Mouse (Mus musculus) mammary gland, adult 2 months (tissue): ENCODE results near the gene Eloa. TPM values are rescaled to one million over a fixed set of nuclear protein-coding genes. Genes with fewer than 3 reads are reported as not detected.

Experiments used
- polyA plus RNA-seq: library from polyadenylated mRNA; depleted of rRNA; stranded (reverse); fragments of >200 nt; gene quantifications from 2 replicates; pipeline ENCODE4 v1.2.3, GENCODE M21; 2012; ENCODE audit warnings: low replicate concordance; rRNA removed

Eloa gene
- 8.3 and 21.4 TPM in 2 replicates for polyA plus RNA-seq

GRCm38 (mm10) chr4:136021549-136022047 is at the start of gene Eloa:
Gene Eloa, minus strand, starts transcription at chr4:136021763.

GRCm38 (mm10) chr4:136053247-136053596 is 31.7 kb upstream of the Eloa start, which contains the start of gene Rpl11:
Gene Rpl11, minus strand, starts transcription at chr4:136053428.

GRCm38 (mm10) chr4:135986943-135987710 is 34.4 kb downstream of the Eloa start, which contains the start of gene Pithd1:
Gene Pithd1, minus strand, starts transcription at chr4:135987264.

GRCm38 (mm10) chr4:135972556-135972906 is 49.0 kb downstream of the Eloa start, which contains the start of gene Lypla2:
Gene Lypla2, minus strand, starts transcription at chr4:135972626.

GRCm38 (mm10) chr4:135963457-135964193 is 57.9 kb downstream of the Eloa start, which contains the start of gene Gale:
Gene Gale, plus strand, starts transcription at chr4:135963727.

Other genes with a start within 250 kb of the Eloa start
- gene Srsf10, start 166.0 kb downstream of the Eloa start, polyA plus RNA-seq = 46.7 and 110 TPM in 2 replicates
- gene Pnrc2, start 147.9 kb downstream of the Eloa start, polyA plus RNA-seq = 12.9 and 19.8 TPM in 2 replicates
- 15.0 and 18.4 TPM in 2 replicates for gene Cnr2, start 126.4 kb downstream of the Eloa start, polyA plus RNA-seq
- 60.6 and 101 TPM in 2 replicates for gene Fuca1, start 101.0 kb downstream of the Eloa start, polyA plus RNA-seq
- 54.9 and 80.4 TPM in 2 replicates for gene Hmgcl, start 75.3 kb downstream of the Eloa start, polyA plus RNA-seq
- gene Gale, start 58.0 kb downstream of the Eloa start, polyA plus RNA-seq = 61.5 and 82.0 TPM in 2 replicates
- 108 and 220 TPM in 2 replicates for gene Lypla2, start 49.1 kb downstream of the Eloa start, polyA plus RNA-seq
- 31.8 and 63.5 TPM in 2 replicates for gene Pithd1, start 34.5 kb downstream of the Eloa start, polyA plus RNA-seq
- 201 and 254 TPM in 2 replicates for gene Rpl11, start 31.7 kb upstream of the Eloa start, polyA plus RNA-seq
- 283 and 490 TPM in 2 replicates for gene Id3, start 121.7 kb upstream of the Eloa start, polyA plus RNA-seq
- 5.0 and 8.3 TPM in 2 replicates for gene E2f2, start 150.6 kb upstream of the Eloa start, polyA plus RNA-seq
- 12.7 and 13.6 TPM in 2 replicates for gene Asap3, start 184.6 kb upstream of the Eloa start, polyA plus RNA-seq
- 1.9 and 17.1 TPM in 2 replicates for gene Tcea3, start 226.0 kb upstream of the Eloa start, polyA plus RNA-seq